13 mouse cellular contexts compared by ENCODE assay signal in the genomic region with DNA sequence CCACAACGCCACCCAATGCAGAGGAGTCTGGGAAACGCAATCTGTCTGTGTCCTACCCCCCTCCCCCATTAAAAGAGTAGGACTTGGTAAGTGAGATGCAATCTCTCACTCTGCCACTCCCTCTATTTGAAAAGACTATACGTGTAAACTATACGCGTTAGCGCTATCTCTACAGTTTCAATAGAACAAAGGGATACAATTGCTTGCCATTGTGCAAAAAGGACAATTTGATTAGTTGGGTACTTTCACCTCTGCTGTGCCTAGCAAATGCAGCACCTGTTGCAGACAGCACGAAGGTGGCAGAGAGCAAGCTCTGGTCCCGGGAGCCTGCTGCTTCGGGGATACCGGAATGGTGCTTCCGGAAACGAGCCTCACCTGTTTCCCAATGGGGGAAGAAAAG.
DNase-seq lines count a peak whose midpoint lies in the region; ATAC-seq lines count a peak whose summit lies in the region.
"Had no signal": no experiment of that assay in that cellular context is flagged by ENCODE, and none has a peak within 500 bp of the region (broad histone marks: within the 10 kb centered on the region; RNA-seq: fewer than 3 reads in every experiment).

No protein-coding gene starts in this region.

- no peaks in the 10 kb centered on the region for H3K36me3 ChIP-seq in embryonic facial prominence, embryonic 14.5 days (ENCODE audit: control insufficient read depth, insufficient read depth, low read length)
- no peaks in the 10 kb centered on the region for H3K36me3 ChIP-seq in embryonic facial prominence, embryonic 10.5 days (replicated peaks)
- no peaks in the 10 kb centered on the region for H3K36me3 ChIP-seq in forebrain, embryonic 16.5 days (ENCODE audit: control insufficient read depth, insufficient read depth)
- no peaks in the 10 kb centered on the region for H3K36me3 ChIP-seq in limb, embryonic 15.5 days
- no peaks in the 10 kb centered on the region for H3K36me3 ChIP-seq in hindbrain, embryonic 10.5 days
- H3K36me3 ChIP-seq in kidney, embryonic 14.5 days (ENCODE audit: control insufficient read depth, insufficient read depth, low read length), result no peaks in the 10 kb centered on the region

- H3K27me3 ChIP-seq in embryonic facial prominence, embryonic 14.5 days (replicated peaks; ENCODE audit: control insufficient read depth, insufficient read depth, low read length), result no peaks in the 10 kb centered on the region
- no peaks in the 10 kb centered on the region for H3K27me3 ChIP-seq in embryonic facial prominence, embryonic 10.5 days (replicated peaks; ENCODE audit: low read depth, poor library complexity, severe bottlenecking)
- no peaks in the 10 kb centered on the region for H3K27me3 ChIP-seq in forebrain, embryonic 16.5 days (replicated peaks; ENCODE audit: control insufficient read depth, insufficient read depth, low read length)
- no peaks in the 10 kb centered on the region for H3K27me3 ChIP-seq in limb, embryonic 15.5 days
- H3K27me3 ChIP-seq in hindbrain, embryonic 10.5 days (ENCODE audit: insufficient read depth, poor library complexity, severe bottlenecking), result peaks cover 5% of the 10 kb centered on the region; the same call in 1 of the 2 replicates
- H3K27me3 ChIP-seq in kidney, embryonic 14.5 days (ENCODE audit: control insufficient read depth, insufficient read depth, low read length), result no peaks in the 10 kb centered on the region
- H3K27me3 ChIP-seq: CH12.LX had no signal

- DNase-seq in embryonic facial prominence, embryonic 14.5 days (ENCODE audit: low spot score), result no peak
- no peak for DNase-seq in embryonic facial prominence, embryonic 10.5 days (ENCODE audit: low spot score)
- DNase-seq in R1 (ENCODE audit: low read depth, low spot score), result peak; percentile 21
- DNase-seq in ovary, postnatal 36 days (ENCODE audit: low spot score), result no peak
- DNase-seq in hindbrain, embryonic 10.5 days (ENCODE audit: low spot score), result no peak
- DNase-seq: cerebellum, adult 2 months; kidney, postnatal 10 days; lung, postnatal 14 days had no signal

- peaks cover 15% of the 10 kb centered on the region; the same call in 1 of the 2 replicates for H3K4me1 ChIP-seq in embryonic facial prominence, embryonic 14.5 days (ENCODE audit: control insufficient read depth, insufficient read depth, low read length)
- H3K4me1 ChIP-seq in embryonic facial prominence, embryonic 10.5 days, result peaks cover 20% of the 10 kb centered on the region
- H3K4me1 ChIP-seq in forebrain, embryonic 16.5 days (replicated peaks; ENCODE audit: control insufficient read depth, insufficient read depth, low read length), result peaks cover 14% of the 10 kb centered on the region
- peaks cover 20% of the 10 kb centered on the region for H3K4me1 ChIP-seq in limb, embryonic 15.5 days
- peaks cover 19% of the 10 kb centered on the region for H3K4me1 ChIP-seq in hindbrain, embryonic 10.5 days (replicated peaks)
- H3K4me1 ChIP-seq in kidney, embryonic 14.5 days (ENCODE audit: control insufficient read depth, insufficient read depth, low read length), result no peaks in the 10 kb centered on the region

- H3K9ac ChIP-seq in embryonic facial prominence, embryonic 14.5 days (ENCODE audit: low read depth, low read length), result no peak overlapping the region
- H3K9ac ChIP-seq in forebrain, embryonic 16.5 days (replicated peaks; ENCODE audit: low read depth, low read length), result no peak overlapping the region
- H3K9ac ChIP-seq in limb, embryonic 15.5 days, result no peak overlapping the region
- no peak overlapping the region for H3K9ac ChIP-seq in kidney, embryonic 14.5 days (ENCODE audit: low read depth, low read length)
- H3K9ac ChIP-seq: liver, embryonic 14.5 days had no signal

- peak; percentile 28; the same call in 1 of the 2 replicates for ATAC-seq in embryonic facial prominence, embryonic 14.5 days (ENCODE audit: low read depth)
- ATAC-seq in forebrain, embryonic 16.5 days, result no peak
- ATAC-seq in limb, embryonic 15.5 days (ENCODE audit: insufficient number of reproducible peaks, low FRiP score, low TSS enrichment, low read depth), result no peak
- no peak for ATAC-seq in kidney, embryonic 14.5 days (ENCODE audit: low FRiP score, low TSS enrichment)

- H3K4me2 ChIP-seq in embryonic facial prominence, embryonic 14.5 days (ENCODE audit: low read depth, low read length), result no peak overlapping the region
- H3K4me2 ChIP-seq in forebrain, embryonic 16.5 days (ENCODE audit: low read length), result peak overlapping the region; percentile 40
- 0 out of 2 replicates have a peak overlapping the region, but pooled peaks have one; percentile 23 for H3K4me2 ChIP-seq in limb, embryonic 15.5 days
- no peak overlapping the region for H3K4me2 ChIP-seq in kidney, embryonic 14.5 days (replicated peaks; ENCODE audit: low read depth, low read length)

- no peaks in the 10 kb centered on the region for H3K9me3 ChIP-seq in embryonic facial prominence, embryonic 14.5 days (ENCODE audit: control insufficient read depth, low read length)
- no peaks in the 10 kb centered on the region for H3K9me3 ChIP-seq in embryonic facial prominence, embryonic 10.5 days
- no peaks in the 10 kb centered on the region for H3K9me3 ChIP-seq in forebrain, embryonic 16.5 days (ENCODE audit: control insufficient read depth, low read length)
- no peaks in the 10 kb centered on the region for H3K9me3 ChIP-seq in limb, embryonic 15.5 days
- no peaks in the 10 kb centered on the region for H3K9me3 ChIP-seq in hindbrain, embryonic 10.5 days
- H3K9me3 ChIP-seq in kidney, embryonic 14.5 days (ENCODE audit: control insufficient read depth, low read length), result no peaks in the 10 kb centered on the region

- no peak overlapping the region for H3K4me3 ChIP-seq in embryonic facial prominence, embryonic 14.5 days (ENCODE audit: low read depth, low read length)
- no peak overlapping the region for H3K4me3 ChIP-seq in embryonic facial prominence, embryonic 10.5 days
- no peak overlapping the region for H3K4me3 ChIP-seq in forebrain, embryonic 16.5 days (replicated peaks; ENCODE audit: low read length)
- no peak overlapping the region for H3K4me3 ChIP-seq in limb, embryonic 15.5 days
- H3K4me3 ChIP-seq in hindbrain, embryonic 10.5 days, result no peak overlapping the region
- no peak overlapping the region for H3K4me3 ChIP-seq in kidney, embryonic 14.5 days (ENCODE audit: low read length)

- H3K27ac ChIP-seq in embryonic facial prominence, embryonic 14.5 days (replicated peaks; ENCODE audit: low read depth, low read length), result 0 out of 2 replicates have a peak overlapping the region, but pooled peaks have one; percentile 35
- no peak overlapping the region for H3K27ac ChIP-seq in embryonic facial prominence, embryonic 10.5 days (replicated peaks)
- peak overlapping the region; percentile 1; the same call in 1 of the 2 replicates for H3K27ac ChIP-seq in forebrain, embryonic 16.5 days (ENCODE audit: low read length)
- peak overlapping the region; percentile 79; the same call in 1 of the 2 replicates for H3K27ac ChIP-seq in limb, embryonic 15.5 days
- no peak overlapping the region for H3K27ac ChIP-seq in hindbrain, embryonic 10.5 days
- no peak overlapping the region for H3K27ac ChIP-seq in kidney, embryonic 14.5 days (ENCODE audit: low read depth, low read length)
- H3K27ac ChIP-seq: liver, embryonic 14.5 days had no signal

- WGBS in embryonic facial prominence, embryonic 14.5 days, result 77% methylated on average over 12 of the region's 12 CpGs
- WGBS in embryonic facial prominence, embryonic 10.5 days, result 76% methylated on average over 12 of the region's 12 CpGs
- WGBS in forebrain, embryonic 16.5 days, result 44% methylated on average over 12 of the region's 12 CpGs
- WGBS in limb, embryonic 15.5 days, result 55% methylated on average over 12 of the region's 12 CpGs
- 80% methylated on average over 12 of the region's 12 CpGs for WGBS in hindbrain, embryonic 10.5 days
- 62% methylated on average over 12 of the region's 12 CpGs for WGBS in kidney, embryonic 14.5 days

Comparison
In these comparisons a context has a peak if more than half of its experiments do, and no peak if none do; other contexts are left out.
1. H3K27ac ChIP-seq: peak in embryonic facial prominence, embryonic 14.5 days (single experiment), forebrain, embryonic 16.5 days (single experiment) and limb, embryonic 15.5 days (single experiment); none in embryonic facial prominence, embryonic 10.5 days (single experiment), hindbrain, embryonic 10.5 days (single experiment) and kidney, embryonic 14.5 days (single experiment).
2. H3K4me2 ChIP-seq: peak in forebrain, embryonic 16.5 days (single experiment) and limb, embryonic 15.5 days (single experiment); none in embryonic facial prominence, embryonic 14.5 days (single experiment) and kidney, embryonic 14.5 days (single experiment).